Mouse (Mus musculus) heart, adult 10 weeks (tissue): Measurements from ENCODE around the gene Foxn2. TPM values are rescaled to one million over a fixed set of nuclear protein-coding genes. Genes with fewer than 3 reads are reported as not detected.

Experiments
- polyA plus RNA-seq: library from polyadenylated mRNA; stranded (reverse); fragments of 350-450 nt; fragmentation: Illumina TruSeq; extraction: RNeasy Lipid Tissue Mini Kit (QIAGEN cat#74804); gene quantifications from one replicate; pipeline ENCODE4 v1.2.3, GENCODE M21; 2014; ENCODE audit warnings: low read depth, low replicate concordance

Foxn2 gene
- 4.7 TPM for polyA plus RNA-seq

GRCm38 (mm10) chr17:88440285-88441000 lies at the start of gene Foxn2:
TSS of gene Foxn2 (plus strand) at chr17:88440711.

GRCm38 (mm10) chr17:88529519-88530235 lies 89.2 kb downstream of the Foxn2 start, which contains the start of gene Ppp1r21:
TSS of gene Ppp1r21 (plus strand) at chr17:88530118.

Other genes with a start within 250 kb of the Foxn2 start
- 14.7 TPM for gene Ppp1r21, start 89.4 kb downstream of the Foxn2 start, polyA plus RNA-seq
- gene Ston1, start 157.0 kb downstream of the Foxn2 start, polyA plus RNA-seq, result 11.1 TPM
- not detected for gene Gtf2a1l, start 227.9 kb downstream of the Foxn2 start, polyA plus RNA-seq